Mouse (Mus musculus) embryonic fibroblast, embryonic 13.5 days (primary cell): Measurements from ENCODE around the gene Gmip.
A peak's percentile ranks its signal among the peaks of the same experiment; 100 is the strongest.

Experiments used
- CTCF ChIP-seq: IDR thresholded peaks from 2 replicates; pipeline ENCODE4 v1.5.1; 2011; ENCODE audit warnings: mild to moderate bottlenecking, control low read depth, low read length, moderate library complexity, borderline replicate concordance; ENCODE audit not compliant: insufficient read depth
- POLR2A ChIP-seq: IDR thresholded peaks from 2 replicates; pipeline ENCODE4 v1.6.1; 2011; ENCODE audit warnings: low read depth, mild to moderate bottlenecking, control low read depth, low read length, moderate library complexity

DNA sequence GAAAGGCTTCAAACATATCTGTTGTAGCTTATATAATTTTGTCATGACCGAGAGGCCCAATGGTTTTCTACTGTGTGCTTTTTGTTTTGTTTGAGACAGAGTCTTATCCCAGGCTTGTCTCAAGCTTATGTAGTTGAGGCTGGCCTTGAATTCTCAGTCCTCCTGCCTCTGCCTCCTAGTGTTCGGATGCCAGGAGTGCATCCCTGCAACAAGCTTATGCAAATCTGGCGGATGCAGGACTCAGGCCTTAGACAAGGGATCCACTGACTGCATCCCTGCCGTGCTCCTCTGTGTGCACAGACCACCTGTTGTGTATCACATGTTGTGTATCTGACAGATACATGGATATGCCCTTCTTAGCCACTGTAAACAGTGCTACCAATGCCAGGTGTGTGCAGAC lies 52.3 kb downstream of the Gmip start:
- TF ChIP-seq CTCF: peak; percentile 30; the same call in 1 of the 2 replicates
- TF ChIP-seq POLR2A: no peak
